Mouse (Mus musculus): Measurements from ENCODE around the gene Olfr272.

GRCm38 (mm10) chr4:52864156-52864555, 54.8 kb downstream of the Olfr272 start:
- TF ChIP-seq CHD2 (IDR thresholded peaks at IDR 0.05; ENCODE audit: low read depth, low read length), result no peak
- no peak for TF ChIP-seq MAFK (IDR thresholded peaks at IDR 0.05; ENCODE audit: insufficient read depth, low read depth, low read length)
